Mouse (Mus musculus): ENCODE measurements around the gene Frmd4a.

Frmd4a gene

GRCm38 (mm10) chr2:4532945-4533344, 515.4 kb downstream of the Frmd4a start:
- DNase-seq = no peak

GRCm38 (mm10) chr2:4535187-4535864, 517.8 kb downstream of the Frmd4a start:
- no peak for DNase-seq

- no peak for DNase-seq
These were observed 523.8 kb downstream of the Frmd4a start for GRCm38 (mm10) chr2:4541330-4541729.

GRCm38 (mm10) chr2:4541844-4542628, 524.5 kb downstream of the Frmd4a start:
- no peak for DNase-seq

GRCm38 (mm10) chr2:4542629-4543416, 525.3 kb downstream of the Frmd4a start:
- DNase-seq = no peak

GRCm38 (mm10) chr2:4543417-4543775, 525.9 kb downstream of the Frmd4a start:
- no peak for DNase-seq

GRCm38 (mm10) chr2:4544360-4544759, 526.8 kb downstream of the Frmd4a start:
- DNase-seq = no peak

- no peak for DNase-seq
These were observed 527.7 kb downstream of the Frmd4a start for GRCm38 (mm10) chr2:4545261-4545660.

GRCm38 (mm10) chr2:4547003-4547662, 529.6 kb downstream of the Frmd4a start:
- DNase-seq = no peak

- DNase-seq = peak; percentile 32
These were observed 531.8 kb downstream of the Frmd4a start for GRCm38 (mm10) chr2:4549271-4549670.

- no peak for DNase-seq
These were observed 532.7 kb downstream of the Frmd4a start for GRCm38 (mm10) chr2:4550017-4550763.

- no peak for DNase-seq
These were observed 533.9 kb downstream of the Frmd4a start for GRCm38 (mm10) chr2:4551438-4551837.

GRCm38 (mm10) chr2:4551866-4552265, 534.3 kb downstream of the Frmd4a start:
- DNase-seq = no peak

- no peak for DNase-seq
These were observed 535.0 kb downstream of the Frmd4a start for GRCm38 (mm10) chr2:4552486-4552885.

- DNase-seq = peak; percentile 73
These were observed 537.7 kb downstream of the Frmd4a start for GRCm38 (mm10) chr2:4555221-4555631.

- no peak for DNase-seq
These were observed 538.7 kb downstream of the Frmd4a start for GRCm38 (mm10) chr2:4556188-4556587.

GRCm38 (mm10) chr2:4557028-4557427, 539.5 kb downstream of the Frmd4a start:
- peak; percentile 43 for DNase-seq

- DNase-seq = peak; percentile 49
These were observed 539.9 kb downstream of the Frmd4a start for GRCm38 (mm10) chr2:4557466-4557865.

GRCm38 (mm10) chr2:4558651-4559203, 541.2 kb downstream of the Frmd4a start:
- DNase-seq = no peak

- peak; percentile 93 for DNase-seq
These were observed 541.8 kb downstream of the Frmd4a start for GRCm38 (mm10) chr2:4559211-4559882.

GRCm38 (mm10) chr2:4559883-4560247, 542.3 kb downstream of the Frmd4a start:
- DNase-seq = no peak

Measured in lung, postnatal 36 days (tissue).